Mouse (Mus musculus) testis, adult 2 months (tissue): ENCODE results near the gene Rsph3b.
"Not testable (repeated sequence)": the region's sequence is repeated elsewhere in the genome, so short reads cannot be mapped to it uniquely, and the experiment has no call there.

Experiments used
- CTCF ChIP-seq: fragments of 200-500 bp; IDR thresholded peaks from 2 replicates; pipeline ENCODE4 v1.5.1; 2012; ENCODE audit warnings: low read depth, mild to moderate bottlenecking, inconsistent platforms, low read length, moderate library complexity; ENCODE audit not compliant: control insufficient read depth, insufficient read depth, insufficient replicate concordance
- POLR2A ChIP-seq: fragments of 200-500 bp; IDR thresholded peaks from 2 replicates; pipeline ENCODE4 v1.6.1; 2012; ENCODE audit warnings: low read depth, mild to moderate bottlenecking, inconsistent platforms, low read length, moderate library complexity; ENCODE audit not compliant: control insufficient read depth

GRCm38 (mm10) chr17:6971238-6971637 lies 22.8 kb upstream of the Rsph3b start:
- not testable (repeated sequence) for TF ChIP-seq CTCF, POLR2A
